Mouse (Mus musculus) liver, embryonic 14.5 days (tissue): ENCODE measurements around the gene Clhc1.

Source experiments
- CTCF ChIP-seq: IDR thresholded peaks from 2 replicates; pipeline ENCODE4 v1.5.1; 2016; ENCODE audit warnings: antibody characterized with exemption, low read depth, control low read depth
- EP300 ChIP-seq: IDR thresholded peaks from 2 replicates; pipeline ENCODE4 v1.6.1; 2016; ENCODE audit warnings: antibody characterized with exemption, low read depth

DNA sequence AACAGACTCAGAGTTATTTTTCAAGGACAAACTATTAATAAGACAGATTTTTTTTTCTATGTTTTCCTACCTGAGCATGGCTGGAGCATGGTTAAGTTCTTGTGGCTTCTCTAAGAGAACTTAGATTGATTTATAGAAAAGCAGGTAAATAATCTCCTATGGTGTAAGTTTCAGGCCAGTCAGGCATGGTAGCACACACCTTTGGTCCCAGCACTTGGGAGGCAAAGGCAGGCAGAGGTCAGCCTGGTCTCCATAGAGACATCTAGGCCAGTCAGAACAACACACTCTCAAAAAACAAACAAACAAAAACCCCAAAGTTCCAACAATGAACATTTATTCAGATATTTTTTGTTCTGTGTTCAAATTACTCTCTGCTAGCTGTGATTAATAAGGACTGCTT lies 64.3 kb downstream of the Clhc1 start:
- TF ChIP-seq CTCF (no peak), EP300 (no peak)
